Mouse (Mus musculus): ENCODE measurements around the gene Morn3. TPM values are rescaled to one million over a fixed set of nuclear protein-coding genes. Genes with fewer than 3 reads are reported as not detected.
A peak's percentile ranks its signal among the peaks of the same experiment; 100 is the strongest.

The Morn3 gene
- polyA plus RNA-seq, 1 experiment from 2014 or later = 0.79 TPM

DNA sequence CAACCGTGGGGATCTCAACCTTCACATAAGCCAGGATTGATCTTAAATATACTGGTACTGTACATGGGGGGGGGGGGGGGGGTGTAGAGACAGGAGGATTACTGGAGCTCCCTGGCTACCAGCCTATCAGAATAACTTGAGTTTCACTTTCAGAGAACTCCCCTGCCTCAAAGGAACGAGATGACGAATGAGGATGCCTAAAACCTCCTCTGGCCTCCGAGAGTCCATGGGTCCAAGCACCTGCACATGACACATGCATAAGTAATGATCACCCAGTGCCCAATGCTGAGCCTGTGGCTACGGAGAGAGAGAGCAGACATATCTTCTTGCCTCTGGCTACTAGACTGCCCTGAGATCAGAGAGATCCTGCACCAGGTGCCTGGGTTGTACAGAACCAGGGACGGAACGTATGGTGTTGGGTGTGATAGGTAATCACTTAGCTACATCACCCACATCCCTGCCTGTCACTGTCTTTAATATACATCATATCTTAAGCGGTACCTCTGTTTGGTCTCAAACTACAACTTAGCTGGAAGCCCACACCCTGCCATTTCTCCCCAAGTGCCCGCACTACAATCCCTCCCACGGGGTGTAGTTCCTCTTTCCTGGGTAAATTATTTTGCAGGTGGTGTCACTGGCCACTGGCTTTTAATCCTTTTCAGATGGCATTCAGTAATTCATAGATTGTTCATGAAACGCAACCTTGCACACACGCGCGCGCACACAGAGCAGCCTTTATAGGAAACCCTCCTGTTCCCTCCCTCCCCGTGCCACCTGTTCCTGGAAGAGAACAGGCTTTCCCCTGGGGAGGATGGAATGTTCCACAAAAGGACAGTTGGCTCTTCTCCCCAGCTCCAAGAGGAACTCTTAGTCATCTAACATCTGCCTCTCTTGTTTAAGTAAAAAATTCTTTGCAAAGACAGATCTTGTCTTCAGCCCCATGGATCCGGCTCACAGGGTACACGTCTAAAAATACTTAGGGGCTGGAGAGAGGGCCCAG is 49.3 kb downstream of the Morn3 start:
- H3K4me2 ChIP-seq = no peak overlapping the region
- ATAC-seq = no peak

DNA sequence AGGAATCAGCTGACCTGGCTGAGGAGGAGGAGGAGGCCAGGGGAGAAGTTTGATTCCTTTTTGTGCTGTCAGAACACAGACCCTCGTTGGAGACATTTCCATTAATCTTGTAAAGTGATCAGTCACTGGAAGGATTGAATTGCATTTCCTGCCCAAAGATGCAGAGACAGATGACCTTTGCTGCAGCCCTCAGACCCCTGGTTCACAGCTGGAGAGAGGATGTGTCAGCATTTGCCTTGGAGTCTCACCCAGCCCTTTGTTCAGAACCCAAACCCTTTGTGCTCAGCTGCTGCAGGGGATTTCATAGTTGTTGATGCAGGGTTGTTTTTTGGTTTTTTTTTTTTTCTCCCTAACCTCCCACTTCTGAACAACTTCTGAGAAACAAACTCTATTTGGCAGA is 51.9 kb downstream of the Morn3 start:
- Histone ChIP-seq H3K4me2 (no peak overlapping the region), H3K27me3 (no peaks in the 10 kb centered on the region), H3K36me3 (ENCODE audit: poor library complexity, severe bottlenecking) (peaks cover 11% of the 10 kb centered on the region; the same call in 1 of the 2 replicates), H3K9ac (no peak overlapping the region), H3K27ac (no peak overlapping the region), H3K4me3 (no peak overlapping the region), H3K9me3 (replicated peaks) (no peaks in the 10 kb centered on the region), H3K4me1 (peaks cover 32% of the 10 kb centered on the region)
- 4% methylated on average over 1 of the region's 1 CpGs for WGBS
- ATAC-seq = no peak

More for the DNA sequence above, 49.3 kb downstream of the Morn3 start:
- no peak overlapping the region for H3K27ac ChIP-seq
- no peak overlapping the region for H3K9ac ChIP-seq
- no peak overlapping the region for H3K4me3 ChIP-seq
- H3K4me1 ChIP-seq = peaks cover 13% of the 10 kb centered on the region; the same call in 1 of the 2 replicates
- peaks cover 11% of the 10 kb centered on the region; the same call in 1 of the 2 replicates for H3K36me3 ChIP-seq (ENCODE audit: poor library complexity, severe bottlenecking)
- no peaks in the 10 kb centered on the region for H3K27me3 ChIP-seq
- no peaks in the 10 kb centered on the region for H3K9me3 ChIP-seq (replicated peaks)
- 93% methylated on average over 18 of the region's 18 CpGs for WGBS

DNA sequence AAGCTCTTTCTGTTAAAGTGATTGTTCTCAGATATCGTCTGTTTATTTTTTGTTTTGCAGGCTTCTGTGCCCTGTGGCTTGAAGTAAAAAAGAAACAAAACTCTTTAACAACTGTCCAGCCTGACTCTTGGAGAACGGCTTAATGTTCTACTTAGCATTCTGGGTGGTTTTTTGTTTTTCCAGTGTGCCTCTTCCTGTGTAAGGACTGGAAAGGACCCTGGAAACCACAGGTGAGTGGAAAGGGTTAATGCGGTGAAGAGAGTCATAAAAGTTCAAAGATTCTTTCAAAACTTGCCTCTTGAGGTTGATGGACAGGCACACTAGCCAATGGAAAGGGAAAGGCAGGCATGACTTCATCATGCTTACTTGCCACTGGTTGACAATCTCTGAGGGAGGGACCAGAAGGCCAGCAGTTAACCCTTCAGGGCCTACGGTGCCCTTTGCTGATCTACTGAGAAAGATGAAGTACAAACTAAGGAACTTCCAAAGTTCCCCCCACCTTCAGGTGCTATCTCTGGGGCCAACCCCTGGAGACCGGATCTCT is 52.4 kb downstream of the Morn3 start:
- Histone ChIP-seq H3K9me3 (replicated peaks) (no peaks in the 10 kb centered on the region), H3K4me3 (no peak overlapping the region), H3K4me1 (peaks cover 37% of the 10 kb centered on the region), H3K9ac (no peak overlapping the region), H3K27ac (no peak overlapping the region), H3K36me3 (ENCODE audit: poor library complexity, severe bottlenecking) (peaks cover 11% of the 10 kb centered on the region; the same call in 1 of the 2 replicates), H3K27me3 (no peaks in the 10 kb centered on the region), H3K4me2 (no peak overlapping the region)
- peak; percentile 73; the same call in 1 of the 2 replicates for ATAC-seq
- 9% methylated on average over 5 of the region's 5 CpGs for WGBS

DNA sequence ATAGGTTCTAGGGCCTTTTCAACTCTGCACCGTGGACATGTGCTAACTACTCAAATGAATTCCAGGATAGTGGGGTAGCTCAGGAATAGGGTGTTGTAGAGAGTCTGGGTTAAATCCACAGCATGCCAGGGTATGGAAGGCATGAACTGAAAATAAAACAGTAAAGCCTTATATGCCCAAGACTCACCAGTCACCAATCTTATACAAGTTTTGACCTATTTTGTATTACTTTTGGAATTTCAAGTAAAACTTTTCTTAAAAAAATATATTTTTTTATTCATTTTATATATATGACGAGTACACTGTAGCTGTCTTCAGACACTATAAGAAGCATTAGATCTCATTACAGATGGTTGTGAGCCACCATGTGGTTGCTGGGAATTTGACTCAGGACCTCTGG is 53.0 kb downstream of the Morn3 start:
- H3K4me3 ChIP-seq = no peak overlapping the region
- 58% methylated on average over 2 of the region's 2 CpGs for WGBS
- no peak overlapping the region for H3K27ac ChIP-seq
- H3K36me3 ChIP-seq (ENCODE audit: poor library complexity, severe bottlenecking) = peaks cover 11% of the 10 kb centered on the region; the same call in 1 of the 2 replicates
- ATAC-seq = no peak
- H3K9me3 ChIP-seq (replicated peaks) = no peaks in the 10 kb centered on the region
- H3K27me3 ChIP-seq = no peaks in the 10 kb centered on the region
- H3K4me1 ChIP-seq = peaks cover 38% of the 10 kb centered on the region
- H3K4me2 ChIP-seq = no peak overlapping the region
- H3K9ac ChIP-seq = no peak overlapping the region

DNA sequence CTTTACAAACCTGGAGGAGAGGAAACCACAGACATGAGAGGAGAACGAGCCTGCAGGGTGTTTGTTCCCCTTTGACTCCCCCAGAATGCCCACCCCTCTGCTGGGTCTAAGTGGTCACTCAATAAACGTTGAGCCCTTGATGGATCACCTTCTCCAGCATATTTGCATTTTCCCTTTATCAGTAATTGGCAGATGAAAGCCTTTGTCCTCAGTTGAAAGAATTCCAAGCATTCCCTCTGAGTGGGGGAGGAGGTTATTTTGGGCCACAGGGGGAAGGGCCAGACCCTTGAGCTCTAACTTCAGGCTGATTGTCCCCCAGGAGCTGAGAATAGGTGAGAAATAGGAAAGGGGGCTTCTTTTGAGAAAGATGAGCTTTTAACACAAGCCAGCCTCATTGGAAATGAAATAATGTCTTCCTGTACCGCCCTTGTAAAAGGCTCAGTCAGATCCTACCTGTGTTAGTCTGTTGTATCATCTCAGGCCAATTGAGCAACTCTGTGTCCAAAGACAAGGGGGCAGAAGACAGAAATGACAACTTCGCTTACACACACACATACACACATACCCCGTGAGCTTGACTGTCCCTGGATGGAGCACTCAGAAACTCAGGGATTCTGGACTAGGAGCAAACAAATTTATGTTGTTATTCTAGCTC is 55.3 kb downstream of the Morn3 start:
- Histone ChIP-seq H3K27me3 (no peaks in the 10 kb centered on the region), H3K4me3 (peak overlapping the region; percentile 64), H3K27ac (peak overlapping the region; percentile 37; the same call in 1 of the 2 replicates), H3K9ac (peak overlapping the region; percentile 85), H3K9me3 (replicated peaks) (no peaks in the 10 kb centered on the region), H3K4me2 (peak overlapping the region; percentile 92), H3K36me3 (ENCODE audit: poor library complexity, severe bottlenecking) (0 out of 2 replicates have a peak, but pooled peaks cover 3% of the 10 kb centered on the region), H3K4me1 (peaks cover 55% of the 10 kb centered on the region)
- no peak for ATAC-seq
- 26% methylated on average over 5 of the region's 5 CpGs for WGBS

DNA sequence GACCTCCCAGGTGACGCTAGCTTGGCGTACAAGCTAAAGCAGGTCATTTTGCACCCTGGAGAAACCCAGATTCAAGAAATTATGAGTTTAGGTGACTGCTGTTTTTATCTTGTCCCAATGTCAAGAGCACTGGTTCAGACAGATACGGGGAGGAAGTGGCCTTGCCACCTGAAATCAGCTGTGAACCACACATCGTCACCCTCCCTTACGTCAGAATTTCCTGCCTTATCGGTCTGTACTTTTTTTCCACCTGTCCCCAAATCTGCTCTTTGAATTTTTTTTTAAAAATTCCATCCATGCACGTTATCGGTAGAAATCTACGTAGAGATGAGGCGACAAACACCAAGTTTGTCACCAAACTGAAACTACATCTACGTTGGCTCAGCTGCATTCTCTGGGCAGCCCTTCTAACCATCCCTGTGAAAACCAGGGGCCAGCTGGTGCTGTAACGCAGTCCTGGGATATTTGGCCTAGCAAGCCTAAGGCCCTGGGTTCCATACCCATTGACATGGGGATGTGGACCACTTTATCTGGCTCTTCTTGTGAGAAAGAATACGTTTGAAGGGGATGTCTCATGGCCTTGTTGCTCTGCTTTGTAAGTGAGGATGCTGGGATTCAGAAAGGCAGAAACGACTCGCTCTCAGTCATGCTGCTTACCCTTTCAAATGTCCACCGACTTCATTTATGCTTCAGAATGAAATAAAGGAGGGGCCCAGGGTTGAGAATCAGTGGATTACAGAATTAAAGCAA is 56.2 kb downstream of the Morn3 start:
- no peaks in the 10 kb centered on the region for H3K9me3 ChIP-seq (replicated peaks)
- peak overlapping the region; percentile 90 for H3K27ac ChIP-seq
- peak overlapping the region; percentile 85 for H3K9ac ChIP-seq
- H3K36me3 ChIP-seq (ENCODE audit: poor library complexity, severe bottlenecking) = 0 out of 2 replicates have a peak, but pooled peaks cover 1% of the 10 kb centered on the region
- no peaks in the 10 kb centered on the region for H3K27me3 ChIP-seq
- ATAC-seq = no peak
- whole genome bisulfite sequencing = 11% methylated on average over 16 of the region's 16 CpGs
- H3K4me3 ChIP-seq = peak overlapping the region; percentile 64
- H3K4me2 ChIP-seq = peak overlapping the region; percentile 92
- peaks cover 64% of the 10 kb centered on the region for H3K4me1 ChIP-seq

DNA sequence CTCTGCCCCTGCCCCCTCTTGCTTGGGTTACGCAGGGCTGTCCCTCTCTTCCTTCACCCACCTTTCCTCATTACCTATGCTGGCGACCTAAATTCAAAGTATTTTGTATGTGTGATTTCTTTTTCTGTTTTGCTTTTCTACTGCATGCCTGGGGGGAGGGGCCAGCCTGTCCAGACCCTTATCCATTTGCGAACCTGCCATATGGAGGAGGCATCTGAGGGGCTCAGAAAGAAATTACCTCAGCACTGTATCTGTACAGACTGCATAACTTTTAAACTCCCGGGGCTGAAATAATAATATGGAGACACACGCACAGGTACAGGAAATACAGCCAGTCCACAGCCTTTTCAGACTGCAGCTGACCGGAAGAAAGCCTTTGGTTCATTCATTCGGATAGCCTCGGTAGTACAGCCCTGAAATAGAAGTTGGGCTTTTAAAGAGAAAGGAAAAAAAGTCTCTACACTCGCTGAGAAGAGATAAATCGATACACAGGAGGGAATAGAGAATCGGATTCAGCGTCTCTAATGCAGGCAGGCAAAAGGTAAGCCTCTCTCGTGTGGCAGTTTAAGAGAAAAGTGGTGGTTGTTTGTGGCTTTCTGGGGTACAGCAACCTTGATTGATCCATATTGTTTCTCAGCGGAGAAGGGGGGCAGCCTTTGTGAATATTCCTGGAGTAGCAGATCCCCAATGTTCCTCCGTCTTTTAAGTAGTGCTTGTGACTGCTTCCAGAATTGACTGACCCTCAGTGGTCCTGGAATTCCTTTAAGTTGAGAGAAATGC is 57.1 kb downstream of the Morn3 start, which contains the start of gene Kdm2b:
Gene Kdm2b, minus strand, starts transcription at position 273 of the 780 bp plus-strand sequence.
- peak within 1 kb of the TSS; percentile 90 for H3K27ac ChIP-seq
- peaks cover 69% of the 10 kb centered on the region for H3K4me1 ChIP-seq
- no peaks in the 10 kb centered on the region for H3K36me3 ChIP-seq (ENCODE audit: poor library complexity, severe bottlenecking)
- peak within 1 kb of the TSS; percentile 92 for H3K4me2 ChIP-seq
- H3K9ac ChIP-seq = peak within 1 kb of the TSS; percentile 85
- H3K9me3 ChIP-seq (replicated peaks) = no peaks in the 10 kb centered on the region
- H3K4me3 ChIP-seq = peak within 1 kb of the TSS; percentile 64
- ATAC-seq = peak; percentile 64
- WGBS = under 1% methylated on average over 15 of the region's 15 CpGs
- no peaks in the 10 kb centered on the region for H3K27me3 ChIP-seq

DNA sequence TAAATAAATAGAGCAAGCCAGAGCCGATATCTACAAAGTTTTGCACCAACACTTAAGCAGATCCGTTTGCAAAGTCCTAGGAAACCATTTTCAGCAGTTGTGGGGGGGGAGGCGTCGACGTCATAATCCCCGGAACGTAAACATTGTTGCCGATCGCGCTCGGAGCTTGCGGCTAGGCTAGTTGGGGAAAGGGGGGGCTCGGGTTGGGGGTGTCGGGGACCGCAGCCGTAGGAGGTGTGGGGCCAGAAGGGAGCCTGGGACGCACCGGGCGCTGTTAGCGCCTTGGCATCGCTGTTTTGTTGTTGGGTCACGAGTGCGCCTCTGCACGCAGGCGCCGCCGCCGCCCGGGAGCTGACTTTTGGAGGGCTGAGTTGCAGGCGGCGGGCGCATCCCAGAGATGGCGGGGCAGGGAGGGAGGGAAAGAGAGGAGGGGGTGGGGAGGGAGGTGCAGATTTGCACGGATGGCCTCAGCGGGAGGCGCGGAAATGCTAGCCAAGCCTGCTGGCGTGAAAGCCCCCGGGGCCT is 57.8 kb downstream of the Morn3 start:
- Histone ChIP-seq H3K27me3 (no peaks in the 10 kb centered on the region), H3K36me3 (ENCODE audit: poor library complexity, severe bottlenecking) (0 out of 2 replicates have a peak, but pooled peaks cover 2% of the 10 kb centered on the region), H3K4me3 (peak overlapping the region; percentile 64), H3K9me3 (replicated peaks) (no peaks in the 10 kb centered on the region), H3K4me2 (peak overlapping the region; percentile 92), H3K4me1 (peaks cover 70% of the 10 kb centered on the region), H3K9ac (peak overlapping the region; percentile 85), H3K27ac (peak overlapping the region; percentile 90)
- ATAC-seq = peak; percentile 83
- WGBS = under 1% methylated on average over 35 of the region's 39 CpGs

DNA sequence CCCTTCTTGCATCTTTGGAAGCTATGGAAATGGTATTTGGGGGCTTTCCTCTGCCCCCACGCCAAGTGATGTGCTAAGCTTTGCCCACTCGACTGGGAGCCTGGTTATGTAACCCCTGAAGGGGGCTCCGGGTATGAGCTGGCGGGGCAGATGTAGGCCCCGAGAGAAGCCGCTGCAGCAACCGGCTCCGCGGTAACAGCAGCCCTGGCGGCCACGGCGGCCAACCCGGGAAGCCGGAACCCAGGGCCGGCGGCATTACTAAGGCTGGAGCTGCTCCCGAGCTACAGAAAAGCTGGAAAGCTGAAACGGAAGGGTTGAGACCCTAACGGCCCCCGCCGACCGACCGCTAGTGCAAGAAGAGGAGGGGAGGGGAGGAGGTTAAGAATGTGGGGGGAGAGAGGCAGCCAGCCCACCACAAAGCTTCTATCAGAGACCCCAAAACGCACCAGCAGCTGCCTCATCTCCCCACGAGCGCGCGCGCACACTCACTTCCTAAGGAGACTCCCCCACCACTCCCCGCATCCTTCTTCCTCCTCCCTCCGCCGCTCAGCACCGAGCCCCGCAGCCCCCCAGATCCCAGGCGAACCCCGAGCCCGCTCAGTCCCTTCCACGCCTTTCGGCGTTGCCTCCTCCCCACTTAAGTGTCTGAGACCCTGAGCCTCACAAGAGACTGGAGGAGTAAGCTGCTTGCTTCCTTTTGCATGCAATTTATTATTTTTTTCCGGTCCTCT is 58.6 kb downstream of the Morn3 start:
- Histone ChIP-seq H3K27ac (peak overlapping the region; percentile 90), H3K27me3 (no peaks in the 10 kb centered on the region), H3K4me1 (peaks cover 68% of the 10 kb centered on the region), H3K4me3 (peak overlapping the region; percentile 64), H3K36me3 (ENCODE audit: poor library complexity, severe bottlenecking) (peaks cover 8% of the 10 kb centered on the region; the same call in 1 of the 2 replicates), H3K9me3 (replicated peaks) (no peaks in the 10 kb centered on the region), H3K9ac (peak overlapping the region; percentile 85), H3K4me2 (peak overlapping the region; percentile 92)
- peak; percentile 36; the same call in 1 of the 2 replicates for ATAC-seq
- WGBS = 1% methylated on average over 32 of the region's 41 CpGs
